Mouse (Mus musculus) olfactory bulb, adult 2 months (tissue): Measurements from ENCODE around the gene Eps15.
"Not testable (repeated sequence)": the region's sequence is repeated elsewhere in the genome, so short reads cannot be mapped to it uniquely, and the experiment has no call there.

ENCODE experiments used
- CTCF ChIP-seq: fragments of 200-500 bp; IDR thresholded peaks from 2 replicates; pipeline ENCODE4 v1.5.1; 2012; ENCODE audit warnings: low read depth, mild to moderate bottlenecking, low read length, moderate library complexity; ENCODE audit not compliant: insufficient read depth
- POLR2A ChIP-seq: fragments of 200-500 bp; IDR thresholded peaks from 2 replicates; pipeline ENCODE4 v1.6.1; 2012; ENCODE audit warnings: mild to moderate bottlenecking, low read depth, low read length, moderate library complexity; ENCODE audit not compliant: insufficient read depth

DNA sequence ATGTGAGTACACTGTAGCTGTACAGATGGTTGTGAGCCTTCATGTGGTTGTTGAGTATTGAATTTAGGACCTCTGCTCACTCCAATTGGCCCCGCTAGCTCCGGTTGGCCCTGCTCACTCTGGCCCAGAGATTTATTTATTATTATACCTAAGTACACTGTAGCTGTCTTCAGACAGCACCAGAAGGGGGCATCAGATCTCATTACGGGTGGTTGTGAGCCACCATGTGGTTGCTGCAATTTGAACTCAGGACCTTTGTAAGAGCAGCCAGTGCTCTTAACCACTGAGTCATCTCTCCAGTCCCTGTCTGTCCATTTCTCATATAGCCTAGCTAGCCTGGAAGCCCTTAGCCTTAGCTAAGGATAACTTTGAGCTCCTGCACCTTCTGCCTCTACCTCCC lies 124.8 kb downstream of the Eps15 start:
- not testable (repeated sequence) for TF ChIP-seq CTCF, POLR2A
